Mouse (Mus musculus) testis, postnatal 10 days (tissue): ENCODE results near the gene Wwox.
"Not testable (repeated sequence)": the region's sequence is repeated elsewhere in the genome, so short reads cannot be mapped to it uniquely, and the experiment has no call there.

ENCODE experiments used
- DNase-seq: peaks from one replicate; pipeline ENCODE4 v3.0.0; 2021; ENCODE audit warnings: low spot score

The Wwox gene

GRCm38 (mm10) chr8:114806826-114807420 is 367.5 kb downstream of the Wwox start:
- DNase-seq: no peak

DNA sequence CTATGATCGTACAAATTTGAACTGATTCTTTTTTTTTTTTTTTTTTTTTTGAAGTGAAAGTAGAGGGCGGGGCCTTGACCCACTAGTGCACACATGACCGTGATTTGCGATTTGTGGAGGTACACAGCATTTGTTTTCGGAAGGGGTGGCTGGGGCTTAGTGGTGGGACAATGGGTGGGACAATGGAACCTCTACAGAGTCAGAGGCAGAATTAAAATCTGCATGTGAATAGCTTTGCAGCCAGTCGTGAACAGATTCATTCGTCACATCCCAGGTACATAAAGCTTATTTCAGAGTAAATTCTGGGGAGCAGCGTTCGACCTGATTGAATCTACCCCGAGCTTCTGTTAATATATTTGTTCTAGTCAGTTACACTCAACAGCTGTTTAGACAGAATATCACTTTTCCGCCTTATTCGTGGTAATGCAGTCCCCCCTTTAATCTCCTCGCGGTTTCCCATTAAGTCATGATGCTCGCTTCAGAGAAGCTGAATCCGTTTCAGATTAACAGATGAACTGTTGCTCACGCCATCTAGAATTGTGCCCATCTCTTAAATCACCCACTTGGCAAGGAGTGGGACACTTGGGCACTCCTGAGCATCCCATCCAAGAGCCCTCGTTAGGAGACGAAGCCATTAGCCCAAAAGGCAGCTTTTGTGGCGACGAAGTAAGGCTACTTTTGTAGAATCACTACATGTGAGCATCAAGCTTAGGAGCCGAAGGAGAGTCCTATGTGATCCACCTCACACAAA is 368.4 kb downstream of the Wwox start:
- no peak for DNase-seq

- DNase-seq: no peak
Measured at GRCm38 (mm10) chr8:114810470-114810869, 371.0 kb downstream of the Wwox start.

GRCm38 (mm10) chr8:114813830-114814229 is 374.4 kb downstream of the Wwox start:
- DNase-seq: no peak

GRCm38 (mm10) chr8:114814769-114815736 is 375.6 kb downstream of the Wwox start:
- no peak for DNase-seq

- no peak for DNase-seq
Measured at GRCm38 (mm10) chr8:114816343-114816742, 376.9 kb downstream of the Wwox start.

DNA sequence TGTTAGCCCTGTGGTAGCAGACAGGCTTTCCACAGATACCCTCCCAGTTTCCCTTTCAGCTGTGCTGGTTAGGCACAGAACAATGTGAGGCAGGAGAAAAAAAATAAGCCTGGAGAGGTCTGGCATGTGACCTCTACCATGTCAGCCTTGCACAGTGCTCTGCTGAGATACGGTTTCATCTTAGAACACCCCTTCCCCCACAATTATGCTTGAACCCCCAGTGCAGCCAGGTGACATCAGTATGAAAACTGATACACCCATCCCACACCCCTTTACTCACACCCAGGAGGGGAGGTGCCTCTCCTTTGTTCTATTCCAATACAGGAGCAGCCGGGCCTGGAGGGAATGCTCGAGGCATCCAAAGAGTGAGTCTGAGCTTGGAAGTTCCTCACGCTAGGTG is 377.5 kb downstream of the Wwox start:
- DNase-seq: no peak

DNA sequence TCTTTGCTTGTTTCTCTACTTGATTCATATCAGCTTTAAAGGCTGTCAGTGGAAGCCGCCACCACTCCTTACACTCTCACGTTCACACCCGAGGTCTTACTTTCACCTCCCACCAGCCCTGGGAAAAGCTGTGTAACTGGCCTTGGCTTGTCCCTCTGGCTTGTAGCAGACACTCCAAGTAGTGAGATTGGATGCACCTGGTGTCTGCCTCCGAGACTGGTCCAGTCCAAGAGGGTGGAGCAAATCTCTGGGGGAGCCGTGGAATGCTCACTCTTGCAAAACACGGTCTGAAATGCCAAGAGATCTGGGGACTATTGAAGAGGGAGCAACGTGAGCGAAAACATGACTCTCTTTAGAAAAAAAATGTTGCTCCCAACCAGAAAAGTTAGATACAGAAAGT is 382.1 kb downstream of the Wwox start:
- peak; percentile 53 for DNase-seq

DNA sequence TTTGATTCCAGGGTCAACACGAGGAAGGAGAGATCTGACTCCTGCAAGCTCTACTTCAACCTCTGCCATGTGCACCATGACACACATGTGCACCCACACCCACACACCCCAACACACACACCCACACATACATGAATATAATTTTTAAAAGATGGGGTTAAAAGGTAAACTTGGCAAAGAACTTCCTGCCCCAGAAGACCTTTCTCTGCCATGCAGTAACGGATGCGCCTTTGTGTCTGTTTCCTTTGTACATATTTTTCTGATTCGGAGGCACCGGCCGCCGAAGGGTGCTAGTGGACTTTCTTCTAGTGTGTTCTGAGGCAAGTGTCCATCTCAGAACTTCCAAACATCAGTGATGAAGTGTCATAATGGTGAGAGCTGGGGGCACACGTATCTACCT is 386.0 kb downstream of the Wwox start:
- no peak for DNase-seq

- DNase-seq: no peak
Measured at GRCm38 (mm10) chr8:114826991-114827390, 387.5 kb downstream of the Wwox start.

DNA sequence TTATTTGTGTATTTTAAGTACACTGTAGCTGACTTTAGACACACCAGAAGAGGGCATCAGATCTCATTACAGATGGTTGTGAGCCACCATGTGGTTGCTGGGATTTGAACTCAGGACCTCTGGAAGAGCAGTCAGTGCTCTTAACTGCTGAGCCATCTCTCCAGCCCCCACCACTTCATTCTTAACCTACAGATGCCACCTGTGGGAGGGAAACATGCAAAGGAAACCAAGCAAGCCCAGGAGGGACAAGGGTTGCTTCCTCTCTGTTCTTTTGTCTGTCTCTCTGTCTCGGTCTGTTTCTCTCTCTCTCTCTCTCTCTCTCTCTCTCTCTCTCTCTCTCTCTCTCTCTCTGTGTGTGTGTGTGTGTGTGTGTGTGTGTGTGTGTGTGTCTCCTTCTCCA is 388.4 kb downstream of the Wwox start:
- DNase-seq: not testable (repeated sequence)

- no peak for DNase-seq
Measured at GRCm38 (mm10) chr8:114831595-114831994, 392.1 kb downstream of the Wwox start.

DNA sequence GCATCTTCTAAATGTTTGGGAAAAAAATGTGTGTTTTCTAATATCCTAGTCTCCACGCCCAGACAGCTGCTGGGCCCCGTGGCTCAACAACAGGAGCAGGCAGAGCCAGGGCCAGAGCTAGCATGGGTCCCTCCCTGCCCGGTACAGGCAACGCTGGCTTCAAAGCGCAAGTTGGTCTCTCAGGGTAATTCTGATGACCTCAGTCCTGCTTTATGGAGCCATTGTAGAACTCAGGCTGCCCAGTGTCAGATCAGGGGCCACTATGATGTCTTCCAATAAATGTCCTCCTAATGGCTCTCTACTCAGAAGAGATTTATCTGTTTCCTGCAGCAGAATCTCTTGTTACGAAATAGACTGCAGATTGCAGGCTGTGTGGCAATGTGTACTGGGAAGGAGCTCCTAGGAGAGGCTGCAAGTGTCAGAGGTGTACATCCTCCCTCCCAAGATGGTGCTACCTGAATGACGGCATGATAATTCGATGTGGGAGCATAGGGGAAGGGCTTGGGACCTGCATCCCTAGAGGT is 392.9 kb downstream of the Wwox start:
- DNase-seq: no peak

- DNase-seq: no peak
Measured at GRCm38 (mm10) chr8:114834730-114835129, 395.3 kb downstream of the Wwox start.

DNA sequence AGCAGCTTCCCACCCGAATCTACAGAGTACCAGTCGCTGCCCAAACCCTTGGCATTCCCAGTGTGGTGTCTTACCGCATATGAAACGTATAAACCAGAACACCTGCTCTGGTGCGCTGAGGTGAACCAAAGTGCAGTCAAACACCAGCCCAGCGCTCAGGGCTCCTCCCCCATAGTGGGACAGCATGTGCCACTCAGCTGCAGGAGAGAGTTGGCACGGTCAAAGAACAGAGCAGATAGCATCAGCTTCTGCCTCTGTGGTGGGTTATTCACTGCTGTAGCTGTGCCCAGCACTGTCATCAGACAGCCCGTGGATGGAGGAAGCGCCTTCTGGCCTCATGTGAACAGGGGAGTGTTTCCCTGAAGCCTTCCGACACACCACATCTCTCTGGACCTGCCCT is 400.5 kb downstream of the Wwox start:
- DNase-seq: no peak

DNA sequence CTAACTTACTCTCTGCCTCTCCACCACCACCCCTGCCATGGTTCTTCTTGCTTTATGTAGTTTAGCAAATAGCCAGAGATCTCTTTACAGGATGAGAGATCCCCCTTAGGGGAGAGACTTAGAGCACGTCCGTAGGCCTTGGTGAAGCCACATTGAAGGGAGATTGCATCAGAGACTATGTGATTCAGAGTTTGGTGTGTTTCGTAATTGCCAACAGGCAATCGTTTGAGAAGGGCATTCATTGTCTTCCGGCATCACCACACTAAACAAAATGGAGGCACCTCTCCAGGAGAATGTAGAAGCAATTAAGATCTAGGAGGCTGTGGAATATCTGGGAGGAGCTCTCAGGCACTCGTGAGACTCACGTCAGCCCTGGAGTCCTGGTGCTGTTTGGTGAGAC is 408.2 kb downstream of the Wwox start:
- DNase-seq: no peak

DNA sequence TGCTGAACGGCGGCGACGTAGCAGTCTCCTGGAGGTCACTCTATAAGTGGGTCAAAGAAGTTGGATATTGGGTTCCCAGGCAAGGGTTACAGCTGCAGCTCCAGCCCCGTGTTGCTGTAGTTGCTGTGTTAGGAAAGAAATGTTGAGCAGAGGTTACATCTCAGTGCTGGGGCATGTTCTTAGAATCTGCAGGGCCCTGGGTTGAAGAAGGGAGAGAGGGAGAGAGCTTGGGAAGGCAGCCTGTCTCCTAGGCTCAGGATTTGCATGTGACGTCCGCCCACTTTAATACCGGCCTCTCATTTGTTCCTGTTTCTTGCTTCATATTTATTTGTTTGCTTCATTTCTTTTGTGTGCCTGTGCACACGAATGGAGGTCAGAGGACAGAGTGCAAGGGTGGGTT is 410.0 kb downstream of the Wwox start:
- DNase-seq: no peak

GRCm38 (mm10) chr8:114850014-114850870 is 410.8 kb downstream of the Wwox start:
- DNase-seq: no peak

DNA sequence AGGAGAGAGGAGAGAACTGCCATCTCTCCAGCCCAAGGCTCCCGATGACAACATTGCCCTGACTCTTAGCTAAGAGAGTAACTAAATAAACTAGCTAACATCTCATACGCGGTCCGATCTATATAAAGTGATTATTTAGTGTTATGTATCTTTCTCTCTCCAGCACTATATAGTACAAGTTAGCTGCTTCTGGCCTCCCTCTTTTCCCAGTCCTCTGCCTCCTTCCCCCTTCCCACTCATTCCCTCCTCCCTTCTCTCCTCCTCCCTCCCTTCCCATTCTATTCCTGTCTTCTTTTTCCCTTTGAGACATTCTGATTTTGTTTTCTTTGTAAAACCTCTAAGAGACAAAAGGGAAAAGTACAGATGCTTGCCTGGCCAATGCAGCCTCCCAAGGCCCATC is 414.3 kb downstream of the Wwox start:
- DNase-seq: no peak

DNA sequence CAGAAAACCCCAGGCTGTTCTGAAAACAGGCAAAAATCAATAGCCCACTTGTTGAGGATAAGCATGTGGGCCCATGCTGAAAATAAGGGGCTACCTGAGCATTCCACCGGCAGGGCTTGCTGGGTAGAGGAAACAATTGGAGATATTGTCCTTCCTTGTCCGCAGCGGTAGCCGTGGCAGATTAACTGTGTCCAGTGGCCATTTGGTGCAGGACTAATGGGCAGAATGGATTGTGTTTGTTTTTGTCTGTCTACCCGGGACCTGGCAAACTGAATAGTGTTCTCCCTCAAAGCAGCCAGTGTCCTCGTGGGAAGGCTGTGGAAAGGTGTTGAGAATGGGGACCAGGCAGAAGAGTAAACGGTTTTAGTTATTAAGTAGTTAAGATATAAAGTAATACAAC is 416.4 kb downstream of the Wwox start:
- DNase-seq: peak; percentile 28

DNA sequence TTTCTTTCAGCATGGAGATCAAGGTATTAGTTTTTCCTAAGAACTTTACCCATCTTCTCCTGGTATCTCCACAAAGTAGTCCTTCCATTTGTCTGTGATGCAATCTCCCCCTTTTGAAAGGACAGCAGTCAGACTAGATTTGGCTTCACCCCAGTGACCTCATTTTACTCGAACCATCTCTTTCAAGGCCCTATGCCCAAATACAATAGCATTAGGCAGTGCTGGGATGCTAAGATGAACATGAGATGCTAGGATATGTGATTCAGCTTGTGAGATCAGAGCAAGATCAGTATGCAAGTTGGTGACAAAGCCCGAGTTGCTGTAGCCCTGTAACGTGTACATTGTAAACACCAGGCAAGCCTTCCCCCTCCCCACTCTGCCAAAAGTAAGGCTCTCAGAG is 426.5 kb downstream of the Wwox start:
- DNase-seq: no peak

DNA sequence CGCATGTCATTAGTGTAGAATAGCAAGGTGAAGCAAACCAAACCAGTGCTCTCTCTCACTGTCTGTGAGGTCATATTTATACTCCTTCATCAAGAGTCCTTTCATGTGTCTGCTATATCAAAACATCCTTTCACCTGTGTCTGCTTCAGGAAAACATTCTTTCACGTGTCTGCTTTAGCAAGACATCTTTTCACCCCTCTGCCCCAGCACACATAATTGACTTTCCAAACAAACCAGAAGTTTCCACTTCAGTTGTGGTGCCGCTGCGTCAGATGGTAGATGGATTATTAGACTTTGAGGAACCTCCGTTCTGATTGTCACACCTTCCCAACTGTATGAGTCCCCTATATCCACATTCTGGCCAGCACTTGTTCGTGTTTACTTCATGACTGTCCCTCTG is 429.9 kb downstream of the Wwox start:
- no peak for DNase-seq
